Mouse (Mus musculus): ENCODE results near the gene Zfp654. TPM values are rescaled to one million over a fixed set of nuclear protein-coding genes. Genes with fewer than 3 reads are reported as not detected.

Zfp654 gene
- total and polyA plus RNA-seq, 2 experiments from 2014 or later: 3.3 to 8.9 TPM

- no peaks in the 10 kb centered on the region for H3K27me3 ChIP-seq (ENCODE audit: control insufficient read depth, insufficient read depth, low read length)
- no peak for ATAC-seq (ENCODE audit: insufficient read depth, low read depth)
- TF ChIP-seq CTCF (IDR thresholded peaks at IDR 0.05; ENCODE audit: low read depth) (no peak), EP300 (IDR thresholded peaks at IDR 0.05; ENCODE audit: low read depth) (no peak)
- no peak overlapping the region for H3K9ac ChIP-seq (replicated peaks; ENCODE audit: low read depth, low read length)
- peaks cover 16% of the 10 kb centered on the region for H3K36me3 ChIP-seq (replicated peaks; ENCODE audit: control insufficient read depth, insufficient read depth, low read length)
- no peak overlapping the region for H3K4me3 ChIP-seq (ENCODE audit: low read depth, low read length)
- H3K4me1 ChIP-seq (ENCODE audit: control insufficient read depth, insufficient read depth): no peaks in the 10 kb centered on the region
- no peak overlapping the region for H3K4me2 ChIP-seq (ENCODE audit: low read depth, low read length)
- H3K27ac ChIP-seq (ENCODE audit: low read depth): no peak overlapping the region
- 88% methylated on average over 1 of the region's 1 CpGs for WGBS
- DNase-seq (ENCODE audit: low spot score): no peak
- H3K9me3 ChIP-seq (replicated peaks; ENCODE audit: control insufficient read depth, low read length): no peaks in the 10 kb centered on the region
Observed at GRCm38 (mm10) chr16:64824474-64824873, 27.0 kb downstream of the Zfp654 start.

DNA sequence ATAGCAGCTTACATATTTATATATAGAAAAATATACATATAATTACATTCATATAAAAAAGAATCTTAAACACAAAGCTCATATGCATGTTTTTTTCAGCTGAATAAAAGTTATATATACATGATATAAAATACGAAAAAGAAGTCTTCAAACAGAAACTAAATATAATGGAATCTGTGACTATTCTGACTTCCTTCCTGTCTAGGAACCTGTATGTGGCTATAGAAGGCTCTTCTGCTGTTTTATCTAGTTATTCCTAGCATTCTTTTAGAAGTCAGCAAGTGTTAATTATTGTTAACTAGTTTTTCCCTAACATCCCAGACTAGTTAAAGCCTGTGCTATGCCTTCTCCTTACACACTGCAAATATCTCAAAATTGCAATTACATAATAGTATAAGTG is 27.6 kb downstream of the Zfp654 start:
- 63% methylated on average over 1 of the region's 1 CpGs for WGBS
- Histone ChIP-seq H3K4me2 (ENCODE audit: low read depth, low read length) (no peak overlapping the region), H3K4me1 (ENCODE audit: control insufficient read depth, insufficient read depth) (no peaks in the 10 kb centered on the region), H3K9ac (replicated peaks; ENCODE audit: low read depth, low read length) (no peak overlapping the region), H3K4me3 (ENCODE audit: low read depth, low read length) (no peak overlapping the region), H3K9me3 (replicated peaks; ENCODE audit: control insufficient read depth, low read length) (no peaks in the 10 kb centered on the region), H3K36me3 (replicated peaks; ENCODE audit: control insufficient read depth, insufficient read depth, low read length) (peaks cover 14% of the 10 kb centered on the region), H3K27ac (ENCODE audit: low read depth) (no peak overlapping the region), H3K27me3 (ENCODE audit: control insufficient read depth, insufficient read depth, low read length) (no peaks in the 10 kb centered on the region)
- ATAC-seq (ENCODE audit: insufficient read depth, low read depth) (no peak), DNase-seq (ENCODE audit: low spot score) (no peak)
- TF ChIP-seq EP300 (IDR thresholded peaks at IDR 0.05; ENCODE audit: low read depth) (no peak), CTCF (IDR thresholded peaks at IDR 0.05; ENCODE audit: low read depth) (no peak)

- Histone ChIP-seq H3K4me1 (ENCODE audit: control insufficient read depth, insufficient read depth) (no peaks in the 10 kb centered on the region), H3K27ac (ENCODE audit: low read depth) (no peak overlapping the region), H3K4me2 (ENCODE audit: low read depth, low read length) (no peak overlapping the region), H3K9me3 (replicated peaks; ENCODE audit: control insufficient read depth, low read length) (no peaks in the 10 kb centered on the region), H3K9ac (replicated peaks; ENCODE audit: low read depth, low read length) (no peak overlapping the region), H3K27me3 (ENCODE audit: control insufficient read depth, insufficient read depth, low read length) (no peaks in the 10 kb centered on the region), H3K4me3 (ENCODE audit: low read depth, low read length) (no peak overlapping the region), H3K36me3 (replicated peaks; ENCODE audit: control insufficient read depth, insufficient read depth, low read length) (peaks cover 12% of the 10 kb centered on the region)
- WGBS: 98% methylated on average over 3 of the region's 3 CpGs
- DNase-seq (ENCODE audit: low spot score) (no peak), ATAC-seq (ENCODE audit: insufficient read depth, low read depth) (no peak)
- TF ChIP-seq EP300 (IDR thresholded peaks at IDR 0.05; ENCODE audit: low read depth) (no peak), CTCF (IDR thresholded peaks at IDR 0.05; ENCODE audit: low read depth) (no peak)
Observed at GRCm38 (mm10) chr16:64817094-64817765, 34.2 kb downstream of the Zfp654 start.

GRCm38 (mm10) chr16:64803041-64803440 is 48.4 kb downstream of the Zfp654 start:
- peaks cover 10% of the 10 kb centered on the region for H3K36me3 ChIP-seq (replicated peaks; ENCODE audit: control insufficient read depth, insufficient read depth, low read length)
- 79% methylated on average over 3 of the region's 3 CpGs for WGBS
- H3K27me3 ChIP-seq (ENCODE audit: control insufficient read depth, insufficient read depth, low read length): no peaks in the 10 kb centered on the region
- no peaks in the 10 kb centered on the region for H3K9me3 ChIP-seq (replicated peaks; ENCODE audit: control insufficient read depth, low read length)
- TF ChIP-seq EP300 (IDR thresholded peaks at IDR 0.05; ENCODE audit: low read depth) (no peak), CTCF (IDR thresholded peaks at IDR 0.05; ENCODE audit: low read depth) (no peak)
- H3K4me2 ChIP-seq (ENCODE audit: low read depth, low read length): no peak overlapping the region
- H3K4me1 ChIP-seq (ENCODE audit: control insufficient read depth, insufficient read depth): no peaks in the 10 kb centered on the region
- H3K9ac ChIP-seq (replicated peaks; ENCODE audit: low read depth, low read length): no peak overlapping the region
- ATAC-seq (ENCODE audit: insufficient read depth, low read depth) (no peak), DNase-seq (ENCODE audit: low spot score) (no peak)
- H3K4me3 ChIP-seq (ENCODE audit: low read depth, low read length): no peak overlapping the region
- no peak overlapping the region for H3K27ac ChIP-seq (ENCODE audit: low read depth)

- Histone ChIP-seq H3K27me3 (ENCODE audit: control insufficient read depth, insufficient read depth, low read length) (no peaks in the 10 kb centered on the region), H3K4me2 (ENCODE audit: low read depth, low read length) (no peak overlapping the region), H3K9me3 (replicated peaks; ENCODE audit: control insufficient read depth, low read length) (no peaks in the 10 kb centered on the region), H3K4me3 (ENCODE audit: low read depth, low read length) (no peak overlapping the region), H3K9ac (replicated peaks; ENCODE audit: low read depth, low read length) (no peak overlapping the region), H3K36me3 (replicated peaks; ENCODE audit: control insufficient read depth, insufficient read depth, low read length) (peaks cover 10% of the 10 kb centered on the region), H3K27ac (ENCODE audit: low read depth) (no peak overlapping the region), H3K4me1 (ENCODE audit: control insufficient read depth, insufficient read depth) (no peaks in the 10 kb centered on the region)
- no peak for TF ChIP-seq CTCF (IDR thresholded peaks at IDR 0.05; ENCODE audit: low read depth)
- DNase-seq (ENCODE audit: low spot score) (no peak), ATAC-seq (ENCODE audit: insufficient read depth, low read depth) (no peak)
Observed at GRCm38 (mm10) chr16:64801638-64802037, 49.8 kb downstream of the Zfp654 start.

DNA sequence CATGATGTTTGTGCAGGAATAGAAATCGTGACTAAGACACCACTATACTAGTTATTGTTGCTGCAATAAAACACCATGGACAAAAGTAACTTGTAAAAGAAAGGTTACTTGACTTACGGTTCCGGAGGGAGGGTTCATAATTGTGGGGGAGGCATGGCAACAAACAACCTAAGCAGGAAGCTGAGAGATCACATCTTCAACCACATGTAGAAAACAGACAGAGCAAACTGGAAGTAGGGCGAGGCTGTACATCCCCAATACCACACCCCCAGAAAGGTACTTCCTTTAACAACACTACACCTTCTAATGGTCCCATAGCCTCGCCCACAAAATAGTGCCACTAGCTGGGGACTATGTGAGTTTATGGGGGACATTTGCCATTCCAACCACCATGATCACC is 51.1 kb downstream of the Zfp654 start:
- no peak for ATAC-seq (ENCODE audit: insufficient read depth, low read depth)
- Histone ChIP-seq H3K9ac (replicated peaks; ENCODE audit: low read depth, low read length) (no peak overlapping the region), H3K4me2 (ENCODE audit: low read depth, low read length) (no peak overlapping the region), H3K36me3 (replicated peaks; ENCODE audit: control insufficient read depth, insufficient read depth, low read length) (peaks cover 4% of the 10 kb centered on the region), H3K4me1 (ENCODE audit: control insufficient read depth, insufficient read depth) (no peaks in the 10 kb centered on the region), H3K27me3 (ENCODE audit: control insufficient read depth, insufficient read depth, low read length) (no peaks in the 10 kb centered on the region), H3K4me3 (ENCODE audit: low read depth, low read length) (no peak overlapping the region), H3K27ac (ENCODE audit: low read depth) (no peak overlapping the region), H3K9me3 (replicated peaks; ENCODE audit: control insufficient read depth, low read length) (no peaks in the 10 kb centered on the region)
- WGBS: 92% methylated on average over 5 of the region's 5 CpGs
- no peak for DNase-seq (ENCODE audit: low spot score)
- TF ChIP-seq CTCF (IDR thresholded peaks at IDR 0.05; ENCODE audit: low read depth) (no peak), EP300 (IDR thresholded peaks at IDR 0.05; ENCODE audit: low read depth) (no peak)
